Mouse (Mus musculus): ENCODE results near the gene Arel1.

The Arel1 gene

DNA sequence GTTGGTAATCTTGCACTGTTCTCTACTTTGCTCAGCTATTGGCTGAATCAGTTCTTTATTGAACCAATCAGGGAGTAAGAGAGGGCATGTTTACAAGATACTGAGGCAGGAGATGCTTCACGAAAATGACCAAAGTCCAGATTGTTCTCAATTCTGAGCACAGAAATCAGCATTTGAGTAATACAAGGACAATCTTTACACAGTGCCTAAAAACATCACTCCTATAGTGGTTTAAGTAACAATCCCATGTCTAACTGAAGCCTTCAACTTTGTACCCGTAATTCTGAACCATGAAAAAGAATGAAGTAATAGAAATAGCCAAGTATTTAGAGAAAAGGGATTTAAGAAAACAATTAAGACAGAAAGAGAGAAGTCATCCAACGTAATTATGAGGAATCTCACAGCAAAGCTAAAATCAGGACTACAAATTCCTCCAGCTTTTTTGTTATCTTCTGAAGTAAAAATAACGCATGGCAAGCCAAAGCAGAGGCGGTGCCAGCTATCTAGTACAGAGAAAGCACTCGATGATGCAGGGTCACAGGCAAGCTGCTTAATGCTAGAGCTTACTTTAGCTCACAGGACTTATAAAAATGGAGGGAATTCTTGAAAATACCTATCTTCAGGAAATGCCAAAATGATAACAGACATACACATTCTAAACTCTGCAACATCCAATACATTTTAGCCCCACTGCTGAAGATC, 22.0 kb downstream of the Arel1 start:
- no peak for DNase-seq

DNA sequence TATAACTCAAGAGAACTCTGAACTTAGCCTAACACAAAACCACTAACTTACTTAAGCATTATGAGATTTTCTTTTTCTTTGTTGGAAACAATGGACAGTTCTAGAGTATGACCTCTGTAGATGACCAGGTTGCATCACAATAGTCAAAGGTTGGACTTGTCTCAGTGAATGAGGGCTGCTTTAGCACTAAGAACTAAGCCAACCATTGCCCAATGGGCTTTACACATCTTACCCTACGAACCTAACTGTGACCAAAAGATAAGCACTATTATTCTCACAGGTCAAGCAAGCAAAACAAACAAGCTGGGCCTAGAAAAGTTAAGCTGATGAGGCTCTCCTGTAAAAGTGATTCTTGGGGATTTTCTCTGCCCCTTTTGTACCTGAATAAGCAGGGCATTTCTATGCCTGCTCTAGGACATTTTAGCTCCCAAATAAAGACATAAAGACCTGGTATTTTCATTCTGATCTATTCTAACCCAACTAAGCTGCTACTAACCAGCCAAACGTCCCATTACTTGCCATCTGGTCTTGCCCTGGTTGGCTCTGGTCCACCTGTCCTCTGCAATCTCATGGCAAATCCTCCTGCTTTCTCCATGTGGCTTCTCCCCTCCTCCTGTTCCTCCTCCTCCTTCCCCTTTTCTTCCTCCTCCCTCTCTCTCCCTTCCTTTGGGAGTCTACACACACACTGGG, 22.7 kb downstream of the Arel1 start:
- DNase-seq, result no peak

DNA sequence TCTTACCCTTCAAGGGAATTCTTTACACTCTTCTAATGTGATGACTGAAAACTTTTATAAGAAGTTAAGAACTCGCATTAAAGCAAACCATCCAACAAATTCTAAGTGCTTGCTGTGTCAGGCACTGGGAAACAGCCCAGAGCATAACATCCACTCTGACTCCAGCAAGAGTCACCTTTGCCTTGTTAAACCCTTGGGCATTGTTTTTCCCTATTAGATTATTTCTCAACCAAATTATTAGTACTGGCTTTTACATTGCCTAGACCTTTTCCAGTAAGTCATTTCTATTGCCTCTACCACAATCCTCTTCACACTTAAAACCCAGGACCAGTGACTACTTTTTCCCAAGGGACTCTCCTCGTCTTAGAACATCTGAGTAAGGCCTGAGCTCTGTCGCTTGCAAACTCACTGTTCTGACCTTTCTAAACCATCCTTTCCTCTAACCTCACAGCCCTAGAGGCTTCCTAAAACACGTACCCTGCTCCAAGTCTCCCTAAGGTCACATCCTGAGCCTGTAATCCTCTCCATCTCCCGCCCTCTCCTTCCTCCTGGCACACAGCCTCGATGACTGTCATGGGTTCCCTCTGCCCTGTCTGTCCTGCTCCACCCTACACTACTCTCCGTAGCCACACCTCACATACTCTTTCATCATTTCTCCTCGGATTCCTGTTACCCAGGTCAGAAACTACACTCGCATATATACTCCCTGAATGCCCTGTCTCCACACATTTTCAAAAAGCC, 25.7 kb downstream of the Arel1 start:
- no peak for DNase-seq

DNA sequence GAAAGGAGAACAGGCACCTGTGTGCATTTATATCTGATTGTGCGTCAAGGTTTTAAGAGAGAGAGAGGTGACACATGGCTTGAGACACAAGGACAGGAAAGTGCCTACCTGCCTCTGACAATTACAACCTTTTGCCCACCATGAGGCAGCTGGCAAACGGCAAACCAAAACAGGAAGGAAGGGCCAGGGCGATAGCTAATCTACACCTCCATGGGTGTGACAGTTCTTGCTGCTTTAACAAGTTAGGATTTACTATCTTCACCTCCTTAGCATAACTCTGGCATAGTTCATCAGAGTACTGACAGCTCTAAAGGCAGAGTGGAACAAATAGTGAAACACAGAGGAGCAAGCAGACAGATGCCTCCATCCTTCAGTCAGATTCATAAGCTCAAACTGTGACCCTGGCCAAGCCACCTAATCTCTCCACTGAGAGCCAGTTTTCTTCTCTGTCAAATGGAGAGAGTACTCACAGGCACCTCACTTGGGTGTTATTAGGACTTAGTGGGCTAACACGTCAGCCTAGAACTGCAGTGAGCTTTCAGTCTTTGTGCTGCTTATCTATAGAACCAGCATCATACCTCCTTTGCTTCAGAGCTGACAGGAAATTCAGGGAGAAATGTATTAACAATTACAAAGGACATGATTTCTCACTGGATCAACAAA, 26.4 kb downstream of the Arel1 start:
- DNase-seq, result no peak

DNA sequence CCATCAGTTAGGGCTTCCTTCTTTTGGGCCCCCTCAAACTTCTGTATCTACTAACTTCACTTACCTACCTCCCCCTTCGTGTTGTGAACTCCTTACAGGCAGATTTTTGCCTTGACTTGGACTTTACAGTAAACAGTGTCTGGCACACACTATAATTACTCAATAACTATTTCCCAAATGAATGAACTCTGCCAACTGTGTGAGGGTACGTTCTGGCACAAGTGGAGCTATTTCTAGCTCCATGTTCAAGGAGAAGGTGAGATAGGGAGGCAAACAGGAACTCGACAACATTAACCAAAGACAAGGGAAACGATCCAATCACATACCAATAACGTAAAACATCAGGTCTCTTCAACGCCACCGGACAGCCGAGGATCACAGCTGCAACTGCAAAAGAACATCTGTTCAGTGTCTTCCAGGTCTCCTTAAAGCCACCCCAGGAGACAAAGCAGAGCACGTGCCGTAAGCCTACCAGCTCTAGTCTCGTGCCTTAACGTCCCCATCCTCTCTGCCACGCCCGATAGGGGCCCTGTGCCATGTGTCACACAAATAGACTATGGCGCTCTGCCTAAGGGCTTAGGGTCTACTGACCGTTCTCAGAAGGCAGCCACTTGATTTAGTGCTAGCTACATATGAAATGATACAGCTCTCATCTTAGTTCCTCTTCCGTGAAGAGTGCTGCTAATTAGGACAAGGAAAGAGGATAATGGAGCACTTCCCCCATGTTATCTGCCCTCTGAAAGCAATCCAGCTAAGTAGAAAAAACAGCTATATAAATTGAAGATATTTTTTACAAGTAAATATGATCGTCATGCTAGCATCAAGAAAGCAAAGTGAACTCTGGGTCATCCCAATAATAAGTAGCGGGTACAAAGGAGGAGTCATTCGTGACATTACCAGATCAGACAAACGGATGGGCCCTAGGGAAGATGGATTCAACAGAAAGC, 27.4 kb downstream of the Arel1 start:
- no peak for DNase-seq

DNA sequence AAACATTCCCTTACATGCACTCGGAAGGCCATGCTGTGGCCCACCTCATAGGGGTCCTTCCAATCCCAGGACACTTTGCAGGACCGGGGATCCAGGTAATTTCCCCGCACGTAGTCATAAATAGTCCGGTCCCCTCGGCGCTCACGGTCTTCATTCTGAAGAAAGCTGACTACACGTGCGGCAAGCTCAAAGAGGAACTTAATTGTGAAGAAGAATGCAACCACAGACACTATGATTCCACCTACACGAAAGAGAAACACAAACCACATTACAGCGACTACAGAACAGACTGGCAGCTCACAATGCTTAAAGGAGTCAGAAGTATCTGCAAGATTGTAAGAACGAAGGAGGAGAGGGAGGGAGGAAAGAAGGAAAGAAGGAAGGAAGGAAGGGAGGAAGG, 29.0 kb downstream of the Arel1 start:
- DNase-seq, result no peak

DNA sequence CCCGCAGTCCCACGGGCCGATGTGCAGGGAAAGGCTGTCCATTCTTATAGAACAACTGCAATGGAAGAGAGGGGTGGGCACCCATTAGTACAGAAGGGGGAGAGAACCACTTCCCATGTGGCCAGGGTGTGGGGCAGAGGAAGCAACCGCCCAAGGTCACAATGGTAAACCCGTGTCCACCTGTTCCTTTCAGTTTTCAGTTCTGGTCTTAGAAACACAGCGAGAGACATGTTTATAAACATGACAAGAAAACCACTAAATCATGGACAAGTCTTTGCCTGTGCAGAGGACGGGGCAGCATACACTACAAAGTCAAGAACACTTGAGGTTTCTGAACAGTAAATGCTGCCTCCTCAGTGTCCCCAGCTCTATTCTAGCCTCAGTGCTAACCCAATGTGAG, 30.4 kb downstream of the Arel1 start:
- DNase-seq, result no peak

DNA sequence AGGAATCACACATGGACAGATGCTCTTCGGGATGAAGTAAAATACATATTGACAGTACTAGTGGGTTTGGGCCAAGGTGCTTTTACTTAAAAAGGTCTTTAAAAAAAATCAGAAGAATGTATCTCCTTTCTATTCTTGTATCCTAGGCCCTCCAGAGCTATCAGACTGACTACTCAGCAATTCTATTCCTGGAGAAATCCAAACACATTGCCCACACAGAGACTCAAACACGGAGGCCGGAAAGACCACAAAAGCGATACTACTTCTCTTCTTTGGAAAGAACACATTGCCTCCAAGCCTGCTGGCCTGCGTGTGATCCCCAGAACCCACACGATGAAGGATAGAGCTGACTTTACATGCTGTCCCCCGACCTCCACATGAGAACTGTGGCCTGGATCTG, 31.6 kb downstream of the Arel1 start:
- no peak for DNase-seq

DNA sequence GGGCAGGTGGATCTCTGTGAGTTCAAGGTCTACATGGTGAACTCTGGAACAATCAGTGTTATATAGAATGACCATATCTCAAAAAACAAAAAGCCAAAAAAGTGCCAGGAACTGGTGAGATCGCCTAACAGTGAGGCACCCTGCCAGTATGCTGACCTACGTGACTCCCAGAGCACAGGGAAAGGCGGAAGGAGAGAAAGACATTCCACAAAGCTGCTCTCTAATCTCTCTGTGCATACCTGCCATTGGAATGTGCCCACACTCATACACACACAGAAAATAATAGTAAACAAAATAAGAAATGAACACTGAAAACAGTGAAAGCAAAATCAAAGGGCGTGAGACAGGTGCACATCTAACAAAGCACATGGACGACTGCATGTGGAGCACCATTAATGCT, 35.4 kb downstream of the Arel1 start:
- no peak for DNase-seq

DNA sequence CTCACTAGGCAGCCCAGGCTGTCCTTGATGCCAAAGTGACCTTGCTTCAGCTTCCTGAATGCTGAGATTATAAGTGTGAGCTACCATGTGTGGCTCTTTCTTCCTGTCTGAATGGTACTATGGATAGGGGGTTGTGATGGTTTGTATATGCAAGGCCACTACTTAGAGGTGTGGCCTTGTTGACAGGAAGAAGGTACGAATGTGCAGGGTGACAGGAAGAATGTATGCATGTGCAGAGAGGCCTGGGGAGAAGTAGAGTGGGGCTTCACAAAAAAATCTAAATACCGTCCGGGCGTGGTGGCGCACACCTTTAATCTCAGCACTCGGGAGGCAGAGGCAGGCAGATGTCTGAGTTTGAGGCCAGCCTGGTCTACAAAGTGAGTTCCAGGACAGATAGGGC, 38.5 kb downstream of the Arel1 start:
- no peak for DNase-seq

DNA sequence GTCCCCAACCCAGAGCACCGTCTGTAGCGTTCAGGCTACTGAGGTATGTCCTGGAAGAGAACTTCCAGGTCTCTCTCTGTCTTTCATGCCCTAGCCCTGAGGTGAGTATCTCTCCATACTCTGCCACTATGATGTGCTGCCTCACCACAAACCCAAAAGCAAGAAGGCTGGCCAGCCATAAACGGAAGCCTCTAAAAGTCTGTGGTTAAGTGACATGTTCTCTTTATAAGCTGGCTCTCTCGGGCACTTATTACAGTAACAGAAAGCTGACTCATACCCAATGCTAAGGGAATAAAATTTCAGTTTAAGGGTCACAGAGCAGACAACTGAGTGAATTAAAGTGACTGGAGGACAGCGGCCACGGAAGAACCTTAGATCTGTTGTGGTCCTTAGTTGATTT, 44.2 kb downstream of the Arel1 start:
- no peak for DNase-seq

DNA sequence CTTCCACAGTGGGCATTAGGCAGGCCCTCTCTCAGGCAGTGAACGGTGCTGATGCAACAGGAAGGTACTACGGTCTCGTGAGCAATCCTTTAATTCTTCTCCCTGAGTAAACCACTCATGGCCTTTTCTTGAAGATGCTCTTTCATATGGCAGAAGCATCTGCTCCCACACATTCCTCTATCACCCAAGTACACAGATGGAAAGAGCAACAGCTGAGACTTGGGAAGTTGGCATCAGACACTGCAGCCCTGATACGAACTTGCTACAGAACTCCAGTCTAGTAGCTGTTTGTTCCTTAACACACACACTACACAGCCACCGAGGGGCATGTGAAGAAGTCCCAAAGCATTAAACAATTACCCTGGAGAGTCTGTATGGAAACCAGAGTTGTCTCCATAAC, 46.4 kb downstream of the Arel1 start:
- no peak for DNase-seq

DNA sequence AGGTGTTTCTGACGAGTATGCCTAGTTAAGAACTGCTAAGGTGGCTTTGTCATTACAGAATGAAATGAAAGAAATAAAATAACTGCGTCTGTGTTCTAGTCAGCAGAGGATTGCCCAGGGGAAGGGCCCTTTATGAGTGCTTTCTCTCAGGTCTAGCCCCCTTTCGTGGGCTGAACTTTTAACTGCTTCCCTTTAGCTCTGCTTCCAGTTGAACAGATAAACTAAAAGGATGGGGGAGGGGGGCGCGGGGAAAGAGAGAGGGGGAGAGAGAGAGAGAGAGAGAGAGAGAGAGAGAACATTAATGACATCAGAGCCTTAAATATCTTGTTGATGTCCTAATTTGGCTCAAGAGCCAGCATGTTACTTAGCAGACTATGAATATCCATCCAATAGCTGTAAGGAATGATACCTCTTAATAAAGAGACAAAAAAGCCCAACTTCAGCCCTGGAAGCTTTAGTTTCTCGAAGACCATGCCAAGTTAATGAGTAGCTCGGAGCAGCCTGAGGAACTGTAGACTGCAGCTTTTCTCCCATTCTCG, 48.8 kb downstream of the Arel1 start:
- no peak for DNase-seq

DNA sequence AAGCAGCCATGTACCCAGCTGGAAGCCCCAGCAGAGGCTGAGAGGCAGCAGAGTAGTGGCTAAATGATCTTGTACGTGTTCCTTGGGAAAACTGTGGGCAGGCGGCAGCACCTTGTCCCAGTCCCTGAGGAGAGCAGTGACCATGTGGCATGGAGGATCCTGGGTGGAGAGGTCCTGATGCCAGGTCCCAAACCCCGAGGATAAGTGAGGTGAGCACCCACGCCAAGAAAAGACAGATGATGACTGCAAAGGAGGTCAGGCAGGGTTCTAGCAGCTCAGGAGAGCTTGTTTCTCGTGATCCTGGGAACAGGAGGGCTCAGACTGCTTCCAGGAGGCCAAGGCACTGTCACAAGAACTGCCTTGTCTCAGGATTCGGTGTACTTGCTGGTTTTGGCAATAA, 51.9 kb downstream of the Arel1 start:
- DNase-seq, result no peak

DNA sequence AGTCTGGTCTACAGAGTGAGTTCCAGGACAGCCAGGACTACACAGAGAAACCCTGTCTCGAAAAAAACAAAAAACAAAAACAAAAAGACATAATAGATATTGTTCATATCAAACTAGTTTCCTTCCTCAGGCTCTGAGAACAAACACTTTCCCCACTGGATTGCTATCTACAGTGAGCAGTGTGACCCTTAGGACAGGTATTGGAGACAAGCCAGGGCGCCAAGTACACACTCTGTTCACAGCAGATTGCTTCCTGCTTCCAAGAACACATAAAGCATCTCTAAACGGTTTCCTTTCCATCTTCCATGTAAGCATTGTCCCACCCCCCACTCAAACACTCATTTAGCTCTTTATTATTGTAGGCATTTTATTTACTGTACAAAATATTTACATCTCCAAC, 52.9 kb downstream of the Arel1 start:
- no peak for DNase-seq

DNA sequence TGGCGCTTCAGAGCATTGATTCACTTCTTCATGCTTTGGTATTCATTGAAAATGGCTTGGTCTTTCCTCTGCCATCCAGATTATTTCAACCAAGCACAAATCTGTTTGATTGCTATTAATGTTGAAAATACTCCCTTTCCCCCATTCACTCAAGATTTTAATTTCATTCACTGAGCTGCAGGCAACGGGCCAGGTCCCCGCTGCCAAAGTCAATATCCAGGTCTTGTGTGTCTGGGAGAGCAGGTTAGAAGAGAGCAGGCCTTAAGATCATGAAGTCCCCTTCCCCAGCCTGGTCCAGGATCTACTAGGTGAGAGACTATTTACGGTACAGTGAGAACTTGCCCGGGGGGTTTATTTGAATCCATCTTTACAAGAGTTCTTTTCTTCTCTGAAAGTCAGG, 55.7 kb downstream of the Arel1 start:
- DNase-seq, result no peak

DNA sequence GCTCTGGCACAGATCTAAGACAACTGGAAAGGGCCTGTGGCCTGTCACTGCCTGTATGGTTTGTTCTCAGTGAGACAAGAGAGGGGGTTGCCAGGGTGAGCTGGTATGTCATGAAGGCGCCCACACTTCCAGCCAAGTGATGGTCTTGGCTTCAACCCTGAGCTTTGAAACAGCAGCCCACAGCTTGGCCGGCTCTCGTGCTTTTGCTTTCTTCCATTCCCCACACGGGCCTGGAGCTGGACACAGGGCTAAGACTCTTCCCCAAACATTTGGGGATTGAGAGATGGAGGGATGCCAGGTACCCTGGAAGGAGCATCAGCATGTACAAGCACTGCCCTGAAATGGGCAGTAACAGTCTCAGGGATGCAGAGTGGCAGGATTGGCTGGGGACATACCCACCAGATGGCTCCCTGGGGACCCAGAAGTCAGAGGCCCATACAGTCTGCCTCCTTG, 58.0 kb downstream of the Arel1 start:
- DNase-seq, result no peak

DNA sequence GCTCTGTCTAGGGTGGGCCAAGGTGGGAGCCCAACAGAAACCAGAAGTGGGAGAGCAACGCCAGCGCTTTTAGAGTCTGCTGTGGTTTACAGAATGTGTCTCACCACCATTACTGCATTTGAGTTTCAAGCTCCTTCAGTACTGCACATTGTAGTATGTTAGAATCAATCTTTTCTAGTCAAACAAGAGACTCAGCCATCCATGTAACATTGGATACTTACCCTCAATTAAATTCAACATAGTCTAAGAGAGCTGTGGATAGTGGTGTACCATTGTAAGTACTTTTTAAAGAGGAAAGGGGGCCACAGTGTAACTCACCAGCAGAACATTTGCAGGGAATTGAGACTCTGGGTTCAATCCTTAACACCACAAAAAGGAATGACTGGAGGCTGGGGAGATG, 59.1 kb downstream of the Arel1 start:
- no peak for DNase-seq

DNA sequence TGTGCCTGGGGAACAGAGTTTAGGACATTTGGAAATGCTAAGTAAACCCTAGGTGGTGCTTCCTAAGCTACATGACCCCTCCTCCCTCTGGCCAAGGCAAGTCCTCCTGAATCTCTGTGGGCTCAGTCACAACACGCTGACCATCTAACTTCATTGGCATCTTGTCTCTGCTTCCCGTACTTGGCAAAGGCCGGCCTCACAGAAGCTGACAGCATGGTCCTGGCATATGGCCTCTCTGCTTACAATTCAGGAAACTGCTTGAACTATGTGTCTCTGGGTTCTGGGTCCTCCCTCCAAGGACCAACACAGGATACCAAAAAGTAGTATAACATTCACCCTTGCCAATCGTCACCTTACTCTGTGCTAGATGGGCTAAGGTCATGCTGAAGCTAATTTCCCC, 60.6 kb downstream of the Arel1 start:
- no peak for DNase-seq

DNA sequence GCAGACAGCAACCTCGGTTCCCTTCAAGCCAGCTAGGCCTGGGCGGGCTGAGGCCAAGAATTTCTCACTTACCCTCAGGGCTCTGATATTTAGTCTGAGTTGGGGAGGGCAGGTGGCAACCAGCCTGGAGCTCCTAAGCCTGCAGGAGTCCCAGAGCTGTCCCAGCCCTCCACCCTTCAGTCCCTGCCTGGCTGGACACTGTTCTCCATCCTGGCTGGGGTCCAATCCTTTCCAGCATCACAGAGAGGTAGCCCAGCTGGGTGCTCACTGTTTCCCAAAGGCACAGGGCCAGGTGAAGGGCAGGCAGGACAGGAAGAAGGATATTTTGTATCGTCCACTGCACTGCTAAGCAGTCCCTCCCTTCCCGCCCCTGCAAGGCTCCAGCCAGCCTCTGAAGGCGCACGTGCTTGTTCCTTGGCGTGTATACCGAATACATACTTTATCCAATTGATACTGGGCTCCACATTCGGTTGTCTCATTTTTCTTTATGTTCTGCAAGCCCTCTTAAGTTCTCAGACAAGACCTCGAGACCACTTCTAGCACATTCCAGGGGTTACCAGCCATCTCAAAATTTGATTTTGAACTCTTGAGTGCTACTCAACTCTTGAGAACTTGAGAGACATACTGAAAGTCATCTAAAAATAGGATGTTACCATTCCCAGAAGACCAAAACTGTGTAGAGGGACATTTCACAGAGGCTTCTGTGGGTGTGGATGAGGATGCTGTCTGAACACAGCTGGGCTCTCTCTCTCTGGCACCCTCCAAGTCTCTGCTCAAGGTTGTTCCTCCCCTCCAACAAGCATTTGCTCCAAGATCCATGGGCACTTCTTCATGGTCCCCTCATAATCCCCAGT, 62.8 kb downstream of the Arel1 start:
- no peak for DNase-seq

DNA sequence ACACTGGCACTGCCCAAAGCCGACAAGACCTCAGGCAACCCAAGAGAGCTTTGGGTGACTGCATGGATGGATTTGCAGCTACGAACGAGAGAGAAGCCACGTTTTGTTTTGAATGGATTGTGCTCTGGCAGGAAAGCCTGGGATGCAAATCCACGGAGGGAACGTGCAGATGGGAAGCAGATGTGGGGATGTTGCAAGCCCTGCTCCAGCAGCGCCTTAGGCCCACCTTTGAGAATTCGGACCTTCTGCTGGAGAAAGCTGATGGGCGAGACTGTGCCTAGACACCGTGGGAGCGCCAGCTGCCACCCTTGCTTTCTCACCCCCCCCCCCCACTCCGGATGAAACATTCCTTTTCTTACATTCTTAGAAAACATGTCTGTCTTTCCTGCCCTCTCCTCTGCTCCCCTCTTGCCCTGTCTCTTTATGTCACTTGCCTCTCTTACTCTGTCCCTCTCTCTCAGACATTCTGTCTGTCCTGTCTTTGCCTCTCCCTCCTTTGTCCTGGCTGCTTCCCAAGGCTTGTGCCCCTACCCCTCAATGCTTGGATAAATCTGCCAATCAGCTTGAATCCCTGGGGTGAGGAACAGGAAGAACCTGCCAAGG, 63.6 kb downstream of the Arel1 start:
- no peak for DNase-seq

Measured in B cell, adult 2 months (primary cell).